Mouse (Mus musculus) lung, postnatal 36 days (tissue): ENCODE results near the gene Vps16.

ENCODE experiments used
- DNase-seq: peaks from one replicate; pipeline ENCODE4 v3.0.0; 2022; ENCODE audit warnings: mixed read lengths

The Vps16 gene

DNA sequence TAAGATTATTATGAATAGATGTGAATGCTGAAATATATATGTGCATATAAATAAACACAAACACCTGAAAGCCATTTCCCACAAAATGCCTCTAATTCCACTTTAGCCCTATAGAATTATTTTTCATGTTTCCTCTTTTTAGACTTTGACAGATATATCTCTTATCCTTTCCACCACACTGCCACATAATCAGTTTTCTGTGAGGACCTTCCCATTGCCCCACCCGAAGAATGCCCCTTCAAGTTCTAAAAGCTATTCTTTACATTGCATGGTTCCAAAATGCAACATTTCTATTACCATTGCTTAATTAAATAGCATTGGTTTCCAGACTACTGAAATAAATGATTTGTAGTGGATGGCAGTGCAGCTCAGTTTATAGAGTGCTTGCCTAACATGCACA lies 42.3 kb downstream of the Vps16 start:
- no peak for DNase-seq

DNA sequence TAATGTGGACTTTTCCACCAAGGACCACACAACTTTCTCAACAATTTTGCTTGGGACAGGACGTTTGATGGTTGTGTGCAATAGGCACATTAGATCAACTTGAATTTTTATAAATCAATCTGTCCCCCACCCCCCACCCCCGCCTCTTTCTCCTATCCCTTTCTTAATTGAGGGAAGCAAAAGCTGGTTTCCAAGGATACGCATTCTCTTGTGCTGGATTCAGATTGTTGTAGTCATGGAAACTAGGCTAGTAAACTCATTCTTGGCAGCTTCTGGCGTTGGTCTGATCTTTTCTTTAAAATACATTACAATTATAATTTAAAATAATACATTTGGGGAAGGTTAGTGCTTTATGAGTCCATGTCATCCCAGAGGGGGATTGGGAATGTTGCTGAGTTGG lies 45.2 kb downstream of the Vps16 start:
- no peak for DNase-seq

DNA sequence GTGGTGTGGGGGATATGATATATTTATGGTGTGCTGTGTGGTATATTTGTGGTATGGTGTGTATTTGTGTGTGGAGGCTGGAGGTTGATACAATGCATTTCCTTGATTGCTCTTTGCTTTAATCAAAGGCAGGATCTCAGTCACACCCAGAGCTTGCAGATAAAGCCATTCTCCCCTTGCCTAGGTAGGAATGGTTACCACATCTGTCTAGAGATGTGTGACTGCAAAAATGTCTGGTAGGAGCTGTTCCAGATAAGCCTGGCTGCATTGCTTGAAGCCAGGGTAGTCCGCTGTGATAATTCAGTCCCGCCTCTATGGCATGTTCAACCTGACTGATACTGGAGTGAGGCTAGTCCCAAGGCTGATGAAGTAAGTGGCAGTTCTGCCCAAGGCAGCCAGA lies 45.8 kb downstream of the Vps16 start:
- no peak for DNase-seq

DNA sequence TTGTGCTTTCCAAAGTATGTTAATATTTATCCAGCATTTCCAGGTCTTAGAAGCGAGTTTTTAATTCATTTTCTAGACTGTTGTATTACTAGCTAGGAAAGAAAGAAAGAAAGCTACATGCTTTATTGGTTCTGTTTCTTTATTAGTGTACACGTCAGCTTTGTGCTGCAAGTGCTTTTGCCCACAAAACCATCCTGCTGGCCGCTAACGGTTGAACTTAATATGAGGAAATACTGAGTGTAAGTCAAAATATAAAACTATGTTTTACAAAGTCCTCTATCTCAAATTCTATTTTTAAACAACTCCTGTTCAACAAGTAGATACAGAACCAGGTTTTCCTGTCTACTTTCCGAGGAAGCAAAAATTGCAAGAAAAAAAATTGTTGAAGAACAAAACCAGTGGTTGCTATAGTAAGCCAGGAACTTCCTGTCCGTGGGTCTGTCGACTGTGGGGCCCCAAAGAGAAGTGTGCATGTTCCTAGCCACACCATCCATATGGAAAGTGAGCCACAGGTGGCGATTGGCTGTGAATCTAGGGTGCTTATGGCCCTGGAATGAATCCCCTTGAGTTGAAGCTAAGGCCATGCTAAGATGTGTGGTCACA lies 48.9 kb downstream of the Vps16 start:
- DNase-seq, result no peak

DNA sequence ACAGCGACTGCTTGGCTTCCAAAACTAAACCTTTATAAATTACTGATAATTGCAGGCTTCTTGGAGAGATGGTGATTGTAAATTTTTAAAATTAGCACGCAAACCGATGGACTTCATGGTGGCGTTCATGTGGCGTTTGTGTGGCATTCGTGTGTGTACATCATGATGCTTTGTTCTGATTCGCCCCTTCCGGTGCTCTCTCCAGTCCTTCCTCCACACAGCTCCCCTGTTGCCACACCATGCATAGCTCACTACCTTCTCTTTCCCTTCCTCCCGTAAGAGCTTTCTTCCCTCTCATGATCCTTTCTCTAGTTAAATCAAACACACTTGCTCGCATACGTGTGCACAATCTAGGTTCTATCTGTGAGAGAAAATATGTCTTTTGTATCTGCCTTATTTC lies 51.6 kb downstream of the Vps16 start:
- DNase-seq, result no peak

DNA sequence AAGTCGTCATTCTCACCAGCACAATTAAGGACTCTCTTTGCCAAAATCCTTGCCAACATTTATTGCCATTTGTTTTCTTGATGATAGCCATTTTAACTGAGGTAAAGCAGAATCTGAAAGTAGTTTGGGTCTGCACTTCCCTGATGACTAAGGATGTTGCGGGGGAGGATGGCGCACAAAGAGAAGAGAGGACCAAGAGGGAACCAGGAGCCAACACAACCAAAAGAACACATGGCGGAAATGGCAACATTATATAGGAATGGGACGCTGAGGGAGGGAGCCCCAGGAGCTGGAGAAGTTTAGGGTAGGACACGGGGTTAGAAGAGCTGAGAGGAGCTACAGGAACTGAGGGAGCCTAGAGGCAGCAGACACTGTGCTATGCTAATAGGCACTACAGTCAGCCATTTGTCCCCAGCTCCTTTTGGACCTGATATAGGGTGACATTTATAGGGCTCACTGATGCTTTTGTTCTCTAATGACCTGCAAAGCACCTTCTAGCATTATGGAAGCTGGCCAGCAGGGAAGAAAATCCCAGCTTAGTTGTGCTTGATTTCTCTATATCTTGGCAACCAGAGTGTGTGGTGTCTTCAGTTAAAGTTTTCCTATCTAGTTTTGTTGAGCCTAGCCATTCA lies 52.6 kb downstream of the Vps16 start:
- DNase-seq, result no peak

DNA sequence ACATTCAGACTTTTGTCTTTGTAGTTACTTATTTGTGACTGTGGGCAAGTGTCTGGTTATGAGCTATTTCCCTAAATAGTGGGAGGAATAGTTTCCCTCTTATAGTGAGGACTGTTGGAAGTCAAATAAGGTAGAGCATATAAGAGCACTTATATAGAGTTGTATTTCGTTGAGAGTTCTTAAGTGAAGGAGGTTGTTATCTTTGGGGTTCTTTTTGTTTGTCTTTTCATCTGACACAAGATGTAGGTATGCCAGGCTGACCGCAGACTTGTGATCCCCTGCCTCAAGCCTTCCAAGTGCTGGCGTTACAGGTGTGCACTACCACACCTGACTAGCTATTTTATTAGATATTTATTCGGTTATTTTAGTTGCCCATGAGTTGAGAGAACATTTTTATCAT lies 58.0 kb downstream of the Vps16 start:
- peak; percentile 25 for DNase-seq

DNA sequence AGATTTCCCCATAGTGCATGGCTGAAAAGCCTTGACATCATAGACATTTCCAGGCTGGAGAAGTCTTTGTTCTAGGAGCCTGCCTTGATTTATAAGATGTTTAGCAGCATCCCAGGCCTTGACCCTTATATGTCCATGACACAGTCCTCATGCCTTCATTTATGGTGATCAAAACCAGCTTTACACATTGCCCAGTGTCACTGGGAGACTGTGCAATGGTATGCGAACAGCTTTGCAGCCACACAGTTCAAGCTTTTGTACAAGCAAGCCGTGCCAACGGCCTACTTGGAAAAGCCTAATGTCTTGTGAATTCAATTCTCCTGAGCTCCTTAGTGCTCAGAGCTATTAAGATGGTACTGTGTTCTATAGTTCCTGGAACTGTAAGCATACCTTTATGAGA lies 58.6 kb downstream of the Vps16 start:
- no peak for DNase-seq

DNA sequence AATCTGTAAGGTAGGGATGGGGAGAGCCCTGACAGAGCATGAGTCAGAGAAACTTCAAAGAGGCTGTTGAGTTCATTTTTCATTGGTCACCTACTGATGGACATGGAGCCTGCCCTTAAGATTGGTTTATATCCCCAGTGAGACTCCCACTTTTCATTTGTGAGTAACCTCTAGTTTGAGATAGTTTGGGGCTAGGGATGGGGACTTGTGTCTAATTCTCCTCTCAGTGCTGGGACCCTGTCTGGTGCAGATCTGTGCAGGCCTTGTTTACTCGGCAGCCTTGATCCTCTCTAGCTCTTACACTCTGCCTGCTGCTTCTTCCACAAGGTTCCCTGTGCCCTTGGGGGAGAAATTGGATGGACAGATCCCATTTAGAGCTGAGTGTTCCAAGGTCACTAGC lies 60.1 kb downstream of the Vps16 start:
- no peak for DNase-seq

DNA sequence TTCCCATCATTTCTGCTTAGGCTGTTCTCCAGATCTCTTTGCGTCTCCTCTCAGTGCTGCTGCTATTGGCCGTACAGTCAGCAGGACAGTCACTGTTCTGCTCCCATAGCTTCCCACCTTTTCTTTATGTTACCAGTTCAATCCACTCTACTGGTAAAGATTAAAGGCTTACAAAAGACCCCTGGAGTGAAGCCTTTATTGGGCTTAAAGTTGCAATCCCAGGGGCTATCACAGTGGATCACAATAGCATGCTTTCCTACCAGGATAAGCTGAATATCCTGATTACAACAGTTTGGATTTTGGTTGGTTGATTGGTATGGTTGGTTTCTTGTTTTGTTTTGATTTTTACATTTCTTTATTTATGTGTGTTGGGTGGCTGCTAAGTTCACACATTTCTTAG lies 63.9 kb downstream of the Vps16 start:
- DNase-seq, result no peak

DNA sequence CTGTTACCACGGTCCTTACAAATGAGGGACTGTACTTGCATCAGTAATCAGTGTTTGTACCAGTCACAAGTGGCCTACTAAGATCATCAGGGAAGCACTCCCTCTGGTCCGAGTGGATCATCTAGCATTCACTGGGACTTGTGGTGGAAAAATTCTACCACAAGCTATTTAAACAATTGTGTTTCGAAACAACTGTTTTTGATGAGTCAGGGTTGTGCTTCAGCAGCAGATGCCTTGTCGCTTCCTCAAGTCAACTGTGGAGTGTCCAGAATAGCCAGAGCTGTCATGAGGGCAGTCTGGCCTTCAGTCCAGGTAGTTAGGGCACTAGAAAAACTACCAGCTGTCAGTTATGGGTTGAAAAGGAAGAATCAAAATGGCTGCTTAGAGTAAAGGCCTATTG lies 64.5 kb downstream of the Vps16 start:
- DNase-seq, result peak; percentile 23

DNA sequence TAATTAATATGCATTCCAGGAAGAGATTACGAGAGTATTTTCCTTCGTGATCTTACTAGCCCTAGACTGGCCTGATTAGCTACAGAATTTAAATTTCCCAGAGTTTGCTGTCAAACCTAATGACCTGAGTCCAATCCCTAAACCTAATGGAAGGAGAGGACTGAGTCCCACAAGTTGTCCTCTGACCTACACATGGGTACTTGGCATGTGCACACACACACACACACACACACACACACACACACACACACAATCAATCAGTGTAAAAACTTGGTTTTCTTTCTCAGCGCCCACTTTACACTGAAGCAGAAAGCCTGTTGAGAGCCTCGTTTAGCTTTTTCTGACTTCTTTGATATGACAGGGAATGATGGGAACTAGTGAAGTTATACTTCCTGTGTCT lies 67.0 kb downstream of the Vps16 start:
- DNase-seq, result no peak

DNA sequence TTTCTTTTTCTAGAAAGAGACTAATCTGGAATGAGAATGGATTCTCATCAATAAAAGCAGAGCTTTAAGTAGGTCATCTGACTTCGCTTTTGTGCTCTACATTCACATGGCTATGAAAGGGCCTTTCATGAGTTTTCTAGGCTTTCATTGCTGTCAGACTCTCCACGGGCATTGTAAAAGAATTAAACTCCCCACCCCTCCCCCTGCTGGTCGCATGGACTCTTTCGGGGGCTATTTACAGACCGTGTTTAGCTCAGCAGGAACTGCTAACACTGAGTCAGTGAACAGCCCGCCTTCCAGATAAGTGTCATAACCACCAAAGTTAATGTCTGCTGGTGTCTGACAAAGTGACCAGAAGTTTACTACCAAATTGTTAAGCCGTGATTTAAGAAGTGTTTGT lies 67.4 kb downstream of the Vps16 start:
- DNase-seq, result peak; percentile 30
